Mouse (Mus musculus) midbrain, embryonic 13.5 days (tissue): Measurements from ENCODE around the gene Kif24. TPM values are rescaled to one million over a fixed set of nuclear protein-coding genes. Genes with fewer than 3 reads are reported as not detected.

Experiments
- ATAC-seq: fragments of 200-750 bp; cut with Nextera tagmentation; 2 replicates; pipeline ENCODE4 v1.8.0; 2017; ENCODE audit warnings: mild to moderate bottlenecking, moderate TSS enrichment, moderate library complexity
- H3K27ac ChIP-seq: fragments of 300-500 bp; sonication (generic); 2 replicates; pipeline ENCODE4 v1.5.1; 2015; ENCODE audit warnings: inconsistent platforms, mild to moderate bottlenecking, moderate library complexity
- H3K27me3 ChIP-seq: fragments of 300-500 bp; sonication (generic); 2 replicates; pipeline ENCODE4 v1.6.1; 2015; ENCODE audit warnings: mild to moderate bottlenecking, inconsistent platforms
- H3K36me3 ChIP-seq: fragments of 300-500 bp; sonication (generic); 2 replicates; pipeline ENCODE4 v1.6.1; 2015; ENCODE audit warnings: mild to moderate bottlenecking, inconsistent platforms
- H3K4me1 ChIP-seq: fragments of 300-500 bp; sonication (generic); replicated peaks from 2 replicates; pipeline ENCODE4 v1.6.1; 2015; ENCODE audit warnings: inconsistent platforms
- H3K4me2 ChIP-seq: fragments of 300-500 bp; sonication (generic); replicated peaks from 2 replicates; pipeline ENCODE4 v1.6.1; 2015; ENCODE audit warnings: moderate library complexity, mild to moderate bottlenecking, inconsistent platforms
- H3K4me3 ChIP-seq: fragments of 300-500 bp; sonication (generic); replicated peaks from 2 replicates; pipeline ENCODE4 v1.5.1; 2015; ENCODE audit warnings: mild to moderate bottlenecking, inconsistent platforms
- H3K9ac ChIP-seq: fragments of 300-500 bp; sonication (generic); replicated peaks from 2 replicates; pipeline ENCODE4 v1.6.1; 2015; ENCODE audit warnings: mild to moderate bottlenecking, inconsistent platforms
- H3K9me3 ChIP-seq: fragments of 300-500 bp; sonication (generic); 2 replicates; pipeline ENCODE4 v1.6.1; 2016; ENCODE audit warnings: mild to moderate bottlenecking, inconsistent platforms
- WGBS: fragments of 180-500 bp; shearing (Covaris S2); methylation state at CpG from one replicate; pipeline ENCODE4 v1.1.7; 2015; 5-methylcytosine and 5-hydroxymethylcytosine counted together
- polyA plus RNA-seq: library from polyadenylated mRNA; unstranded; fragments of >200 nt; fragmentation: Nextera tagmentation; extraction: Ambion mirVana; gene quantifications from 2 replicates; pipeline ENCODE4 v1.2.1, GENCODE M21; 2015

Gene Kif24
- polyA plus RNA-seq, 1 experiment from 2014 or later: 6.3 TPM

GRCm38 (mm10) chr4:41394651-41395050 lies 70.0 kb downstream of the Kif24 start:
- ATAC-seq: no peak

GRCm38 (mm10) chr4:41391015-41391414 lies 73.7 kb downstream of the Kif24 start:
- Histone ChIP-seq H3K36me3 (peaks cover 84% of the 10 kb centered on the region), H3K4me2 (no peak overlapping the region), H3K9me3 (no peaks in the 10 kb centered on the region), H3K9ac (no peak overlapping the region), H3K4me3 (no peak overlapping the region), H3K4me1 (no peaks in the 10 kb centered on the region), H3K27ac (no peak overlapping the region), H3K27me3 (no peaks in the 10 kb centered on the region)
- ATAC-seq: no peak
- WGBS: 95% methylated on average over 2 of the region's 2 CpGs

More at GRCm38 (mm10) chr4:41394651-41395050, 70.0 kb downstream of the Kif24 start:
- Histone ChIP-seq H3K4me1 (no peaks in the 10 kb centered on the region), H3K4me2 (no peak overlapping the region), H3K27ac (no peak overlapping the region; the same call in 1 of the 2 replicates), H3K9me3 (no peaks in the 10 kb centered on the region), H3K9ac (no peak overlapping the region), H3K4me3 (no peak overlapping the region), H3K36me3 (peaks cover 70% of the 10 kb centered on the region), H3K27me3 (no peaks in the 10 kb centered on the region)
- WGBS: 89% methylated on average over 9 of the region's 9 CpGs

- H3K4me3 ChIP-seq: no peak overlapping the region
- H3K9ac ChIP-seq: no peak overlapping the region
- no peaks in the 10 kb centered on the region for H3K4me1 ChIP-seq
- H3K27me3 ChIP-seq: no peaks in the 10 kb centered on the region
- 0 out of 2 replicates have a peak, but pooled peaks have one; percentile 55 for ATAC-seq
- H3K4me2 ChIP-seq: no peak overlapping the region
- WGBS: 25% methylated on average over 3 of the region's 3 CpGs
- peaks cover 75% of the 10 kb centered on the region for H3K36me3 ChIP-seq
- no peaks in the 10 kb centered on the region for H3K9me3 ChIP-seq
- H3K27ac ChIP-seq: no peak overlapping the region
Observed at GRCm38 (mm10) chr4:41390122-41390521, 74.6 kb downstream of the Kif24 start.

GRCm38 (mm10) chr4:41389240-41389639 lies 75.4 kb downstream of the Kif24 start:
- no peaks in the 10 kb centered on the region for H3K4me1 ChIP-seq
- no peak for ATAC-seq
- H3K36me3 ChIP-seq: peaks cover 67% of the 10 kb centered on the region
- 89% methylated on average over 5 of the region's 5 CpGs for WGBS
- no peak overlapping the region for H3K4me2 ChIP-seq
- H3K9ac ChIP-seq: no peak overlapping the region
- H3K4me3 ChIP-seq: no peak overlapping the region
- H3K27ac ChIP-seq: no peak overlapping the region
- no peaks in the 10 kb centered on the region for H3K27me3 ChIP-seq
- H3K9me3 ChIP-seq: no peaks in the 10 kb centered on the region

GRCm38 (mm10) chr4:41388616-41389015 lies 76.1 kb downstream of the Kif24 start:
- Histone ChIP-seq H3K27me3 (no peaks in the 10 kb centered on the region), H3K4me3 (no peak overlapping the region), H3K4me2 (no peak overlapping the region), H3K9me3 (no peaks in the 10 kb centered on the region), H3K9ac (no peak overlapping the region), H3K4me1 (no peaks in the 10 kb centered on the region), H3K27ac (no peak overlapping the region), H3K36me3 (peaks cover 67% of the 10 kb centered on the region)
- 86% methylated on average over 5 of the region's 5 CpGs for WGBS
- ATAC-seq: no peak

- no peak overlapping the region for H3K9ac ChIP-seq
- H3K36me3 ChIP-seq: peaks cover 67% of the 10 kb centered on the region
- no peaks in the 10 kb centered on the region for H3K9me3 ChIP-seq
- H3K27ac ChIP-seq: no peak overlapping the region
- H3K4me2 ChIP-seq: no peak overlapping the region
- ATAC-seq: no peak
- WGBS: 91% methylated on average over 7 of the region's 7 CpGs
- no peak overlapping the region for H3K4me3 ChIP-seq
- H3K27me3 ChIP-seq: no peaks in the 10 kb centered on the region
- no peaks in the 10 kb centered on the region for H3K4me1 ChIP-seq
Observed at GRCm38 (mm10) chr4:41387755-41388469, 76.8 kb downstream of the Kif24 start.

GRCm38 (mm10) chr4:41386412-41386975 lies 78.2 kb downstream of the Kif24 start:
- ATAC-seq: no peak
- Histone ChIP-seq H3K4me2 (no peak overlapping the region), H3K27me3 (no peaks in the 10 kb centered on the region), H3K4me1 (no peaks in the 10 kb centered on the region), H3K27ac (no peak overlapping the region), H3K9ac (no peak overlapping the region), H3K36me3 (peaks cover 66% of the 10 kb centered on the region), H3K4me3 (no peak overlapping the region), H3K9me3 (no peaks in the 10 kb centered on the region)
- WGBS: 96% methylated on average over 1 of the region's 1 CpGs

GRCm38 (mm10) chr4:41381213-41381950 lies 83.3 kb downstream of the Kif24 start:
- no peak for ATAC-seq
- H3K27ac ChIP-seq: no peak overlapping the region
- H3K4me1 ChIP-seq: no peaks in the 10 kb centered on the region
- no peak overlapping the region for H3K9ac ChIP-seq
- H3K9me3 ChIP-seq: no peaks in the 10 kb centered on the region
- peaks cover 67% of the 10 kb centered on the region for H3K36me3 ChIP-seq
- no peaks in the 10 kb centered on the region for H3K27me3 ChIP-seq
- no peak overlapping the region for H3K4me3 ChIP-seq
- no peak overlapping the region for H3K4me2 ChIP-seq
- 97% methylated on average over 5 of the region's 5 CpGs for WGBS

- no peak overlapping the region for H3K4me3 ChIP-seq
- H3K9me3 ChIP-seq: no peaks in the 10 kb centered on the region
- H3K4me1 ChIP-seq: no peaks in the 10 kb centered on the region
- peaks cover 74% of the 10 kb centered on the region for H3K36me3 ChIP-seq
- no peaks in the 10 kb centered on the region for H3K27me3 ChIP-seq
- no peak overlapping the region for H3K9ac ChIP-seq
- no peak overlapping the region for H3K27ac ChIP-seq
- no peak overlapping the region for H3K4me2 ChIP-seq
- no peak for ATAC-seq
Observed at GRCm38 (mm10) chr4:41377567-41377966, 87.1 kb downstream of the Kif24 start.

- Histone ChIP-seq H3K4me1 (no peaks in the 10 kb centered on the region), H3K36me3 (peaks cover 32% of the 10 kb centered on the region), H3K4me2 (no peak overlapping the region), H3K9ac (no peak overlapping the region), H3K4me3 (no peak overlapping the region), H3K27me3 (no peaks in the 10 kb centered on the region), H3K27ac (no peak overlapping the region), H3K9me3 (no peaks in the 10 kb centered on the region)
- 94% methylated on average over 9 of the region's 9 CpGs for WGBS
- ATAC-seq: no peak
Observed at GRCm38 (mm10) chr4:41369702-41370437, 94.8 kb downstream of the Kif24 start.

- no peak for ATAC-seq
- Histone ChIP-seq H3K4me1 (no peaks in the 10 kb centered on the region), H3K4me2 (no peak overlapping the region), H3K27ac (no peak overlapping the region), H3K9me3 (no peaks in the 10 kb centered on the region), H3K4me3 (no peak overlapping the region), H3K9ac (no peak overlapping the region), H3K36me3 (peaks cover 28% of the 10 kb centered on the region), H3K27me3 (no peaks in the 10 kb centered on the region)
- WGBS: 91% methylated on average over 4 of the region's 4 CpGs
Observed at GRCm38 (mm10) chr4:41368198-41368597, 96.5 kb downstream of the Kif24 start.

GRCm38 (mm10) chr4:41361059-41361458 lies 103.6 kb downstream of the Kif24 start:
- H3K9me3 ChIP-seq: no peaks in the 10 kb centered on the region
- no peak overlapping the region for H3K4me2 ChIP-seq
- H3K4me3 ChIP-seq: no peak overlapping the region
- ATAC-seq: no peak
- WGBS: 97% methylated on average over 3 of the region's 3 CpGs
- H3K27ac ChIP-seq: no peak overlapping the region
- peaks cover 2% of the 10 kb centered on the region; the same call in 1 of the 2 replicates for H3K36me3 ChIP-seq
- H3K4me1 ChIP-seq: 0 out of 2 replicates have a peak, but pooled peaks cover 4% of the 10 kb centered on the region
- H3K9ac ChIP-seq: no peak overlapping the region
- no peaks in the 10 kb centered on the region for H3K27me3 ChIP-seq
